Mouse (Mus musculus) urinary bladder, postnatal 4 days (tissue): ENCODE results near the gene Ccdc63.
"Not testable (repeated sequence)": the region's sequence is repeated elsewhere in the genome, so short reads cannot be mapped to it uniquely, and the experiment has no call there.

Experiments
- DNase-seq, 2 experiments: peaks; one replicate each; pipeline ENCODE4 v3.0.0; 2021 to 2022; ENCODE audit warnings: low spot score in 2 of 2

Gene Ccdc63

GRCm38 (mm10) chr5:122149259-122149658, 8.6 kb upstream of the Ccdc63 start:
- DNase-seq, result no peak

- DNase-seq, result no peak
Measured at GRCm38 (mm10) chr5:122148107-122148506, 7.5 kb upstream of the Ccdc63 start.

- DNase-seq, result no peak
Measured at GRCm38 (mm10) chr5:122146609-122147008, 6.0 kb upstream of the Ccdc63 start.

GRCm38 (mm10) chr5:122146056-122146580, 5.5 kb upstream of the Ccdc63 start:
- DNase-seq, result peak in 1 of 2 experiments; percentile 65

GRCm38 (mm10) chr5:122145381-122146055, 4.9 kb upstream of the Ccdc63 start:
- DNase-seq, result peak in 1 of 2 experiments; percentile 55

- no peak for DNase-seq
Measured at GRCm38 (mm10) chr5:122144825-122145224, 4.2 kb upstream of the Ccdc63 start.

- DNase-seq, result no peak
Measured at GRCm38 (mm10) chr5:122143543-122143942, 2.9 kb upstream of the Ccdc63 start.

- no peak for DNase-seq
Measured at GRCm38 (mm10) chr5:122142230-122142992, 1.8 kb upstream of the Ccdc63 start.

GRCm38 (mm10) chr5:122139771-122140170, 852 bp downstream of the Ccdc63 start:
- not testable (repeated sequence) for DNase-seq

- no peak for DNase-seq
Measured at GRCm38 (mm10) chr5:122138856-122139255, 1.8 kb downstream of the Ccdc63 start.

GRCm38 (mm10) chr5:122136508-122137408, 3.9 kb downstream of the Ccdc63 start:
- peak; percentile 74 to 76 for DNase-seq

GRCm38 (mm10) chr5:122135290-122135882, 5.2 kb downstream of the Ccdc63 start:
- no peak for DNase-seq

- no peak for DNase-seq
Measured at GRCm38 (mm10) chr5:122134395-122135289, 6.0 kb downstream of the Ccdc63 start.

GRCm38 (mm10) chr5:122133050-122133389, 7.6 kb downstream of the Ccdc63 start:
- DNase-seq, result no peak

- no peak for DNase-seq
Measured at GRCm38 (mm10) chr5:122132167-122133049, 8.2 kb downstream of the Ccdc63 start.

GRCm38 (mm10) chr5:122131076-122132051, 9.3 kb downstream of the Ccdc63 start:
- DNase-seq, result peak; percentile 77 to 89

GRCm38 (mm10) chr5:122130341-122130998, 10.2 kb downstream of the Ccdc63 start:
- DNase-seq, result no peak
